Mouse (Mus musculus): ENCODE results near the gene Wnt10a. TPM values are rescaled to one million over a fixed set of nuclear protein-coding genes. Genes with fewer than 3 reads are reported as not detected.
A peak's percentile ranks its signal among the peaks of the same experiment; 100 is the strongest.

The Wnt10a gene
- polyA plus RNA-seq, 1 experiment from 2014 or later, result 0.35 TPM

- H3K4me3 ChIP-seq (replicated peaks), result peak overlapping the region; percentile 47
- H3K9ac ChIP-seq (replicated peaks), result peak overlapping the region; percentile 56; the same call in 1 of the 2 replicates
- H3K9me3 ChIP-seq, result no peaks in the 10 kb centered on the region
- H3K27me3 ChIP-seq, result peaks cover 91% of the 10 kb centered on the region
- H3K4me2 ChIP-seq (replicated peaks), result peak overlapping the region; percentile 83
- under 1% methylated on average over 35 of the region's 35 CpGs for WGBS
- ATAC-seq, result no peak
- H3K27ac ChIP-seq, result no peak overlapping the region
- no peaks in the 10 kb centered on the region for H3K36me3 ChIP-seq
- peaks cover 35% of the 10 kb centered on the region for H3K4me1 ChIP-seq (replicated peaks)
These were observed 20.4 kb upstream of the Wnt10a start for GRCm38 (mm10) chr1:74770727-74771466.

- 2% methylated on average over 25 of the region's 26 CpGs for WGBS
- no peak for ATAC-seq
- Histone ChIP-seq H3K4me2 (replicated peaks) (peak overlapping the region; percentile 83), H3K27me3 (peaks cover 92% of the 10 kb centered on the region), H3K36me3 (no peaks in the 10 kb centered on the region), H3K4me3 (replicated peaks) (peak overlapping the region; percentile 47), H3K4me1 (replicated peaks) (peaks cover 35% of the 10 kb centered on the region), H3K27ac (no peak overlapping the region), H3K9ac (replicated peaks) (peak overlapping the region; percentile 56), H3K9me3 (no peaks in the 10 kb centered on the region)
These were observed 19.9 kb upstream of the Wnt10a start for GRCm38 (mm10) chr1:74771467-74771844.

GRCm38 (mm10) chr1:74771845-74771930, 19.6 kb upstream of the Wnt10a start, which contains the start of gene Wnt6:
Wnt6 (plus strand) TSS chr1:74771892.
- H3K36me3 ChIP-seq, result no peaks in the 10 kb centered on the region
- H3K4me3 ChIP-seq (replicated peaks), result peak within 1 kb of the TSS; percentile 47
- peaks cover 35% of the 10 kb centered on the region for H3K4me1 ChIP-seq (replicated peaks)
- peak within 1 kb of the TSS; percentile 83 for H3K4me2 ChIP-seq (replicated peaks)
- no peaks in the 10 kb centered on the region for H3K9me3 ChIP-seq
- H3K27me3 ChIP-seq, result peaks cover 93% of the 10 kb centered on the region
- ATAC-seq, result no peak
- H3K9ac ChIP-seq (replicated peaks), result peak within 1 kb of the TSS; percentile 56
- WGBS, result 5% methylated on average over 8 of the region's 8 CpGs
- no peak within 1 kb of the TSS for H3K27ac ChIP-seq

GRCm38 (mm10) chr1:74771931-74772620, 19.2 kb upstream of the Wnt10a start:
- Histone ChIP-seq H3K27me3 (peaks cover 97% of the 10 kb centered on the region), H3K27ac (no peak overlapping the region), H3K36me3 (no peaks in the 10 kb centered on the region), H3K9me3 (no peaks in the 10 kb centered on the region), H3K4me3 (replicated peaks) (peak overlapping the region; percentile 47), H3K9ac (replicated peaks) (peak overlapping the region; percentile 56), H3K4me1 (replicated peaks) (peaks cover 35% of the 10 kb centered on the region), H3K4me2 (replicated peaks) (peak overlapping the region; percentile 83)
- ATAC-seq, result peak; percentile 21; the same call in 1 of the 2 replicates
- under 1% methylated on average over 46 of the region's 51 CpGs for WGBS

GRCm38 (mm10) chr1:74773136-74773535, 18.2 kb upstream of the Wnt10a start:
- Histone ChIP-seq H3K27me3 (peaks cover 100% of the 10 kb centered on the region), H3K9ac (replicated peaks) (no peak overlapping the region), H3K9me3 (no peaks in the 10 kb centered on the region), H3K27ac (no peak overlapping the region), H3K4me2 (replicated peaks) (peak overlapping the region; percentile 83), H3K36me3 (no peaks in the 10 kb centered on the region), H3K4me3 (replicated peaks) (peak overlapping the region; percentile 47; the same call in 1 of the 2 replicates), H3K4me1 (replicated peaks) (peaks cover 35% of the 10 kb centered on the region)
- WGBS, result under 1% methylated on average over 15 of the region's 15 CpGs
- ATAC-seq, result peak; percentile 80

GRCm38 (mm10) chr1:74774062-74774461, 17.3 kb upstream of the Wnt10a start:
- peaks cover 99% of the 10 kb centered on the region for H3K27me3 ChIP-seq
- H3K4me1 ChIP-seq (replicated peaks), result peaks cover 35% of the 10 kb centered on the region
- ATAC-seq, result no peak
- H3K4me3 ChIP-seq (replicated peaks), result no peak overlapping the region
- no peak overlapping the region for H3K9ac ChIP-seq (replicated peaks)
- no peaks in the 10 kb centered on the region for H3K9me3 ChIP-seq
- no peak overlapping the region for H3K4me2 ChIP-seq (replicated peaks)
- no peaks in the 10 kb centered on the region for H3K36me3 ChIP-seq
- whole genome bisulfite sequencing, result 15% methylated on average over 7 of the region's 7 CpGs
- no peak overlapping the region for H3K27ac ChIP-seq

- Histone ChIP-seq H3K4me2 (replicated peaks) (no peak overlapping the region), H3K9ac (replicated peaks) (no peak overlapping the region), H3K36me3 (no peaks in the 10 kb centered on the region), H3K9me3 (no peaks in the 10 kb centered on the region), H3K4me1 (replicated peaks) (peaks cover 32% of the 10 kb centered on the region), H3K4me3 (replicated peaks) (no peak overlapping the region), H3K27me3 (peaks cover 95% of the 10 kb centered on the region), H3K27ac (no peak overlapping the region)
- WGBS, result 7% methylated on average over 5 of the region's 5 CpGs
- no peak for ATAC-seq
These were observed 15.5 kb upstream of the Wnt10a start for GRCm38 (mm10) chr1:74775816-74776215.

GRCm38 (mm10) chr1:74778934-74779486, 12.3 kb upstream of the Wnt10a start:
- Histone ChIP-seq H3K36me3 (no peaks in the 10 kb centered on the region), H3K9ac (replicated peaks) (no peak overlapping the region), H3K4me2 (replicated peaks) (no peak overlapping the region), H3K27ac (no peak overlapping the region), H3K4me1 (replicated peaks) (peaks cover 20% of the 10 kb centered on the region), H3K9me3 (no peaks in the 10 kb centered on the region), H3K4me3 (replicated peaks) (no peak overlapping the region), H3K27me3 (peaks cover 95% of the 10 kb centered on the region)
- ATAC-seq, result no peak
- 31% methylated on average over 3 of the region's 3 CpGs for WGBS

GRCm38 (mm10) chr1:74782045-74782444, 9.3 kb upstream of the Wnt10a start:
- Histone ChIP-seq H3K4me1 (replicated peaks) (peaks cover 23% of the 10 kb centered on the region), H3K27ac (no peak overlapping the region), H3K4me2 (replicated peaks) (no peak overlapping the region), H3K36me3 (no peaks in the 10 kb centered on the region), H3K9ac (replicated peaks) (no peak overlapping the region), H3K9me3 (no peaks in the 10 kb centered on the region), H3K4me3 (replicated peaks) (no peak overlapping the region), H3K27me3 (peaks cover 93% of the 10 kb centered on the region)
- WGBS, result 9% methylated on average over 14 of the region's 14 CpGs
- ATAC-seq, result no peak

GRCm38 (mm10) chr1:74783554-74783953, 7.8 kb upstream of the Wnt10a start:
- Histone ChIP-seq H3K4me1 (replicated peaks) (peaks cover 23% of the 10 kb centered on the region), H3K36me3 (no peaks in the 10 kb centered on the region), H3K27me3 (peaks cover 92% of the 10 kb centered on the region), H3K4me3 (replicated peaks) (peak overlapping the region; percentile 42), H3K9ac (replicated peaks) (no peak overlapping the region), H3K9me3 (no peaks in the 10 kb centered on the region), H3K4me2 (replicated peaks) (peak overlapping the region; percentile 65), H3K27ac (no peak overlapping the region)
- ATAC-seq, result peak; percentile 11; the same call in 1 of the 2 replicates
- WGBS, result 2% methylated on average over 11 of the region's 13 CpGs

- H3K9me3 ChIP-seq, result no peaks in the 10 kb centered on the region
- no peaks in the 10 kb centered on the region for H3K36me3 ChIP-seq
- peaks cover 92% of the 10 kb centered on the region for H3K27me3 ChIP-seq
- peaks cover 25% of the 10 kb centered on the region for H3K4me1 ChIP-seq (replicated peaks)
- H3K27ac ChIP-seq, result no peak overlapping the region
- peak; percentile 50 for ATAC-seq
- peak overlapping the region; percentile 65 for H3K4me2 ChIP-seq (replicated peaks)
- H3K4me3 ChIP-seq (replicated peaks), result peak overlapping the region; percentile 42
- no peak overlapping the region; the same call in 1 of the 2 replicates for H3K9ac ChIP-seq (replicated peaks)
- under 1% methylated on average over 67 of the region's 67 CpGs for WGBS
These were observed 7.1 kb upstream of the Wnt10a start for GRCm38 (mm10) chr1:74784041-74784759.

GRCm38 (mm10) chr1:74787846-74788245, 3.5 kb upstream of the Wnt10a start:
- no peak overlapping the region for H3K4me2 ChIP-seq (replicated peaks)
- H3K36me3 ChIP-seq, result no peaks in the 10 kb centered on the region
- no peak overlapping the region for H3K9ac ChIP-seq (replicated peaks)
- H3K4me1 ChIP-seq (replicated peaks), result peaks cover 38% of the 10 kb centered on the region
- no peaks in the 10 kb centered on the region for H3K9me3 ChIP-seq
- H3K4me3 ChIP-seq (replicated peaks), result no peak overlapping the region
- H3K27me3 ChIP-seq, result peaks cover 97% of the 10 kb centered on the region
- peak; percentile 43; the same call in 1 of the 2 replicates for ATAC-seq
- 6% methylated on average over 7 of the region's 7 CpGs for WGBS
- no peak overlapping the region for H3K27ac ChIP-seq

Measured in midbrain, embryonic 13.5 days (tissue).